Mouse (Mus musculus): ENCODE measurements around the gene Elp4. TPM values are rescaled to one million over a fixed set of nuclear protein-coding genes. Genes with fewer than 3 reads are reported as not detected.

Gene Elp4
- polyA plus RNA-seq, 1 experiment from 2014 or later = 42.2 TPM

GRCm38 (mm10) chr2:105680146-105680998 is 224.0 kb downstream of the Elp4 start:
- Histone ChIP-seq H3K4me1 (ENCODE audit: insufficient read depth, low read length) (peaks cover 7% of the 10 kb centered on the region), H3K27ac (ENCODE audit: low read length) (no peak overlapping the region), H3K9ac (replicated peaks; ENCODE audit: low read length) (no peak overlapping the region), H3K4me3 (ENCODE audit: low read length) (no peak overlapping the region), H3K27me3 (ENCODE audit: insufficient read depth, low read length) (peaks cover 94% of the 10 kb centered on the region), H3K4me2 (replicated peaks; ENCODE audit: low read depth, low read length) (no peak overlapping the region), H3K9me3 (ENCODE audit: low read length) (no peaks in the 10 kb centered on the region), H3K36me3 (ENCODE audit: insufficient read depth, low read length) (no peaks in the 10 kb centered on the region)
- ATAC-seq (ENCODE audit: low FRiP score, low TSS enrichment) = peak; percentile 32; the same call in 1 of the 2 replicates
- WGBS = 2% methylated on average over 22 of the region's 24 CpGs

- Histone ChIP-seq H3K9ac (replicated peaks; ENCODE audit: low read length) (no peak overlapping the region), H3K4me2 (replicated peaks; ENCODE audit: low read depth, low read length) (no peak overlapping the region), H3K27ac (ENCODE audit: low read length) (no peak overlapping the region), H3K36me3 (ENCODE audit: insufficient read depth, low read length) (no peaks in the 10 kb centered on the region), H3K4me3 (ENCODE audit: low read length) (no peak overlapping the region), H3K9me3 (ENCODE audit: low read length) (no peaks in the 10 kb centered on the region), H3K4me1 (ENCODE audit: insufficient read depth, low read length) (peaks cover 17% of the 10 kb centered on the region), H3K27me3 (ENCODE audit: insufficient read depth, low read length) (peaks cover 97% of the 10 kb centered on the region)
- WGBS = 0% methylated on average over 2 of the region's 2 CpGs
- no peak for ATAC-seq (ENCODE audit: low FRiP score, low TSS enrichment)
Measured at GRCm38 (mm10) chr2:105679331-105679730, 225.0 kb downstream of the Elp4 start.

- no peak overlapping the region for H3K4me2 ChIP-seq (replicated peaks; ENCODE audit: low read depth, low read length)
- H3K27me3 ChIP-seq (ENCODE audit: insufficient read depth, low read length) = peaks cover 98% of the 10 kb centered on the region
- 2% methylated on average over 7 of the region's 7 CpGs for WGBS
- no peaks in the 10 kb centered on the region for H3K36me3 ChIP-seq (ENCODE audit: insufficient read depth, low read length)
- H3K9me3 ChIP-seq (ENCODE audit: low read length) = no peaks in the 10 kb centered on the region
- H3K27ac ChIP-seq (ENCODE audit: low read length) = no peak overlapping the region
- no peak for ATAC-seq (ENCODE audit: low FRiP score, low TSS enrichment)
- peaks cover 21% of the 10 kb centered on the region for H3K4me1 ChIP-seq (ENCODE audit: insufficient read depth, low read length)
- no peak overlapping the region for H3K9ac ChIP-seq (replicated peaks; ENCODE audit: low read length)
- no peak overlapping the region for H3K4me3 ChIP-seq (ENCODE audit: low read length)
Measured at GRCm38 (mm10) chr2:105678880-105679321, 225.5 kb downstream of the Elp4 start.

- no peak overlapping the region for H3K9ac ChIP-seq (replicated peaks; ENCODE audit: low read length)
- peaks cover 26% of the 10 kb centered on the region for H3K4me1 ChIP-seq (ENCODE audit: insufficient read depth, low read length)
- no peak for ATAC-seq (ENCODE audit: low FRiP score, low TSS enrichment)
- H3K4me3 ChIP-seq (ENCODE audit: low read length) = no peak overlapping the region
- no peaks in the 10 kb centered on the region for H3K9me3 ChIP-seq (ENCODE audit: low read length)
- no peak overlapping the region for H3K4me2 ChIP-seq (replicated peaks; ENCODE audit: low read depth, low read length)
- no peak overlapping the region for H3K27ac ChIP-seq (ENCODE audit: low read length)
- peaks cover 99% of the 10 kb centered on the region for H3K27me3 ChIP-seq (ENCODE audit: insufficient read depth, low read length)
- WGBS = 3% methylated on average over 4 of the region's 4 CpGs
- no peaks in the 10 kb centered on the region for H3K36me3 ChIP-seq (ENCODE audit: insufficient read depth, low read length)
Measured at GRCm38 (mm10) chr2:105678306-105678705, 226.1 kb downstream of the Elp4 start.

- H3K9ac ChIP-seq (replicated peaks; ENCODE audit: low read length) = no peak overlapping the region
- H3K36me3 ChIP-seq (ENCODE audit: insufficient read depth, low read length) = no peaks in the 10 kb centered on the region
- 1% methylated on average over 11 of the region's 11 CpGs for WGBS
- no peak overlapping the region for H3K27ac ChIP-seq (ENCODE audit: low read length)
- no peaks in the 10 kb centered on the region for H3K9me3 ChIP-seq (ENCODE audit: low read length)
- H3K27me3 ChIP-seq (ENCODE audit: insufficient read depth, low read length) = peaks cover 99% of the 10 kb centered on the region
- no peak for ATAC-seq (ENCODE audit: low FRiP score, low TSS enrichment)
- H3K4me1 ChIP-seq (ENCODE audit: insufficient read depth, low read length) = peaks cover 26% of the 10 kb centered on the region
- H3K4me3 ChIP-seq (ENCODE audit: low read length) = no peak overlapping the region
- H3K4me2 ChIP-seq (replicated peaks; ENCODE audit: low read depth, low read length) = no peak overlapping the region
Measured at GRCm38 (mm10) chr2:105677434-105678105, 226.8 kb downstream of the Elp4 start.

- H3K4me2 ChIP-seq (replicated peaks; ENCODE audit: low read depth, low read length) = no peak overlapping the region
- H3K4me3 ChIP-seq (ENCODE audit: low read length) = peak overlapping the region; percentile 32; the same call in 1 of the 2 replicates
- WGBS = under 1% methylated on average over 11 of the region's 11 CpGs
Measured at GRCm38 (mm10) chr2:105676909-105677433, 227.4 kb downstream of the Elp4 start.

GRCm38 (mm10) chr2:105676080-105676908 is 228.1 kb downstream of the Elp4 start:
- no peaks in the 10 kb centered on the region for H3K36me3 ChIP-seq (ENCODE audit: insufficient read depth, low read length)
- H3K27me3 ChIP-seq (ENCODE audit: insufficient read depth, low read length) = peaks cover 99% of the 10 kb centered on the region
- peak overlapping the region; percentile 46 for H3K4me2 ChIP-seq (replicated peaks; ENCODE audit: low read depth, low read length)
- no peak overlapping the region for H3K9ac ChIP-seq (replicated peaks; ENCODE audit: low read length)
- peaks cover 26% of the 10 kb centered on the region for H3K4me1 ChIP-seq (ENCODE audit: insufficient read depth, low read length)
- peak; percentile 44 for ATAC-seq (ENCODE audit: low FRiP score, low TSS enrichment)
- no peak overlapping the region for H3K27ac ChIP-seq (ENCODE audit: low read length)
- no peaks in the 10 kb centered on the region for H3K9me3 ChIP-seq (ENCODE audit: low read length)
- peak overlapping the region; percentile 32 for H3K4me3 ChIP-seq (ENCODE audit: low read length)
- under 1% methylated on average over 77 of the region's 77 CpGs for WGBS

More at GRCm38 (mm10) chr2:105676909-105677433, 227.4 kb downstream of the Elp4 start:
- no peak overlapping the region for H3K9ac ChIP-seq (replicated peaks; ENCODE audit: low read length)
- no peaks in the 10 kb centered on the region for H3K9me3 ChIP-seq (ENCODE audit: low read length)
- no peak for ATAC-seq (ENCODE audit: low FRiP score, low TSS enrichment)
- H3K4me1 ChIP-seq (ENCODE audit: insufficient read depth, low read length) = peaks cover 26% of the 10 kb centered on the region
- H3K27ac ChIP-seq (ENCODE audit: low read length) = no peak overlapping the region
- peaks cover 99% of the 10 kb centered on the region for H3K27me3 ChIP-seq (ENCODE audit: insufficient read depth, low read length)
- no peaks in the 10 kb centered on the region for H3K36me3 ChIP-seq (ENCODE audit: insufficient read depth, low read length)

- Histone ChIP-seq H3K9me3 (ENCODE audit: low read length) (no peaks in the 10 kb centered on the region), H3K4me2 (replicated peaks; ENCODE audit: low read depth, low read length) (peak overlapping the region; percentile 53), H3K27ac (ENCODE audit: low read length) (no peak overlapping the region), H3K27me3 (ENCODE audit: insufficient read depth, low read length) (peaks cover 99% of the 10 kb centered on the region), H3K9ac (replicated peaks; ENCODE audit: low read length) (no peak overlapping the region), H3K4me1 (ENCODE audit: insufficient read depth, low read length) (peaks cover 26% of the 10 kb centered on the region), H3K36me3 (ENCODE audit: insufficient read depth, low read length) (no peaks in the 10 kb centered on the region), H3K4me3 (ENCODE audit: low read length) (peak overlapping the region; percentile 38)
- ATAC-seq (ENCODE audit: low FRiP score, low TSS enrichment) = no peak
- WGBS = under 1% methylated on average over 11 of the region's 11 CpGs
Measured at GRCm38 (mm10) chr2:105675730-105676079, 228.7 kb downstream of the Elp4 start.
